Comparison of ENCODE assay signal across 12 mouse cellular contexts in the genomic region with DNA sequence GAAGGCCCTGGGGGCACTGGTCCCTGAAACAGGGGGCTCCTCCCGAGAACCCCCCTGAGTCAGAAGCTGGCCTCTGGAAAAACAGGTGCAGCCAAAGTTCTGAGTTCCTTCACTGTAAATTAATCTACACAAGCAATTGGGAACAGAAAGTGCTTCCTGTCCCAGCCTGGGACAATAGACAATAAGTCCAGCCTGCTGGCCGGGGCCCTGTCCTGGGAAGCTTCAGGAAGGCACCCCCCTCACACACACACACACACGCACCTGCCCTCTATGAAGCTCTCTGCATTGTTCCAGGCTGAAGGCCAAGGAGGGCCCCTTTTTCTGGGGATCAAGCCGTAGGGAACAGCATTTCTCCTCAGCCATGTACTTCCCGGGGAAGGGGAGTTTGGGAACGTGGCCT. TPM values are rescaled to one million over a fixed set of nuclear protein-coding genes. Genes with fewer than 3 reads are reported as not detected.
DNase-seq lines count a peak whose midpoint lies in the region; ATAC-seq and TF ChIP-seq lines count a peak whose summit lies in the region.
"Had no signal": no experiment of that assay in that cellular context is flagged by ENCODE, and none has a peak within 500 bp of the region (broad histone marks: within the 10 kb centered on the region; RNA-seq: fewer than 3 reads in every experiment).

No protein-coding gene starts in this region.

- TF ChIP-seq EP300 in stomach, postnatal 0 days (optimal IDR thresholded peaks at IDR 0.05): no peak

- no peak for TF ChIP-seq CTCF in stomach, postnatal 0 days (IDR thresholded peaks at IDR 0.05; ENCODE audit: low read depth)

- H3K4me1 ChIP-seq in heart, embryonic 12.5 days (replicated peaks): peaks cover 31% of the 10 kb centered on the region
- peaks cover 4% of the 10 kb centered on the region; the same call in 1 of the 2 replicates for H3K4me1 ChIP-seq in stomach, embryonic 16.5 days (ENCODE audit: control insufficient read depth, insufficient read depth, low read length)
- no peaks in the 10 kb centered on the region for H3K4me1 ChIP-seq in stomach, postnatal 0 days (replicated peaks; ENCODE audit: control insufficient read depth, insufficient read depth)
- H3K4me1 ChIP-seq in midbrain, embryonic 11.5 days (ENCODE audit: control insufficient read depth, insufficient read depth, low read length): peaks cover 13% of the 10 kb centered on the region

- H3K4me2 ChIP-seq in heart, embryonic 12.5 days: no peak overlapping the region
- H3K4me2 ChIP-seq in stomach, embryonic 16.5 days (ENCODE audit: low read depth, low read length): no peak overlapping the region
- no peak overlapping the region for H3K4me2 ChIP-seq in stomach, postnatal 0 days (replicated peaks; ENCODE audit: low read depth)
- no peak overlapping the region for H3K4me2 ChIP-seq in midbrain, embryonic 11.5 days
- H3K4me2 ChIP-seq: hindbrain, embryonic 14.5 days; limb, embryonic 12.5 days had no signal

- ATAC-seq in heart, embryonic 12.5 days (ENCODE audit: insufficient number of reproducible peaks, low FRiP score): no peak
- peak; percentile 42; the same call in 1 of the 2 replicates for ATAC-seq in stomach, embryonic 16.5 days (ENCODE audit: insufficient read depth, low FRiP score)
- no peak for ATAC-seq in stomach, postnatal 0 days (ENCODE audit: low FRiP score, low TSS enrichment)
- ATAC-seq in midbrain, embryonic 11.5 days (ENCODE audit: low FRiP score): no peak

- no peak overlapping the region for H3K27ac ChIP-seq in heart, embryonic 12.5 days (ENCODE audit: poor library complexity, severe bottlenecking)
- no peak overlapping the region for H3K27ac ChIP-seq in stomach, embryonic 16.5 days (ENCODE audit: low read length)
- no peak overlapping the region for H3K27ac ChIP-seq in stomach, postnatal 0 days (replicated peaks)
- H3K27ac ChIP-seq in midbrain, embryonic 11.5 days (ENCODE audit: low read depth, low read length): no peak overlapping the region
- H3K27ac ChIP-seq: hindbrain, embryonic 14.5 days; layer of hippocampus, adult 2 months; limb, embryonic 12.5 days had no signal

- WGBS in heart, embryonic 12.5 days: 66% methylated on average over 6 of the region's 6 CpGs
- 64% methylated on average over 6 of the region's 6 CpGs for WGBS in stomach, embryonic 16.5 days
- WGBS in stomach, postnatal 0 days: 61% methylated on average over 6 of the region's 6 CpGs
- WGBS in midbrain, embryonic 11.5 days: 75% methylated on average over 6 of the region's 6 CpGs

- no peaks in the 10 kb centered on the region for H3K36me3 ChIP-seq in heart, embryonic 12.5 days
- H3K36me3 ChIP-seq in stomach, embryonic 16.5 days (ENCODE audit: control insufficient read depth, insufficient read depth, low read length): no peaks in the 10 kb centered on the region
- no peaks in the 10 kb centered on the region for H3K36me3 ChIP-seq in stomach, postnatal 0 days (ENCODE audit: control insufficient read depth, insufficient read depth, low read length)
- no peaks in the 10 kb centered on the region for H3K36me3 ChIP-seq in midbrain, embryonic 11.5 days (ENCODE audit: control insufficient read depth, insufficient read depth, low read length)
- H3K36me3 ChIP-seq: limb, embryonic 12.5 days had no signal

- no peak overlapping the region for H3K4me3 ChIP-seq in heart, embryonic 12.5 days
- no peak overlapping the region for H3K4me3 ChIP-seq in stomach, embryonic 16.5 days (replicated peaks; ENCODE audit: low read length)
- no peak overlapping the region for H3K4me3 ChIP-seq in stomach, postnatal 0 days (ENCODE audit: low read depth, low read length)
- no peak overlapping the region for H3K4me3 ChIP-seq in midbrain, embryonic 11.5 days (ENCODE audit: low read depth, low read length)
- H3K4me3 ChIP-seq: layer of hippocampus, adult 2 months; limb, embryonic 12.5 days had no signal

- H3K9ac ChIP-seq in heart, embryonic 12.5 days: no peak overlapping the region
- H3K9ac ChIP-seq in stomach, embryonic 16.5 days (ENCODE audit: low read length): no peak overlapping the region
- no peak overlapping the region for H3K9ac ChIP-seq in stomach, postnatal 0 days (ENCODE audit: low read length)
- H3K9ac ChIP-seq in midbrain, embryonic 11.5 days (ENCODE audit: low read length): no peak overlapping the region
- H3K9ac ChIP-seq: hindbrain, embryonic 14.5 days; limb, embryonic 12.5 days had no signal

- DNase-seq in heart, adult 18-20 months: peak; percentile 56 to 85
- no peak for DNase-seq in stomach, postnatal 0 days (ENCODE audit: low spot score)
- peak; percentile 45 to 61 for DNase-seq in kidney, postnatal 36 days
- no peak for DNase-seq in testis, postnatal 14 days (ENCODE audit: low spot score)
- no peak for DNase-seq in midbrain, embryonic 11.5 days (ENCODE audit: low spot score, missing footprints)
- DNase-seq in spleen, adult 12 weeks (ENCODE audit: low spot score): no peak
- DNase-seq: cerebellum, postnatal 36 days had no signal

- H3K27me3 ChIP-seq in heart, embryonic 12.5 days (replicated peaks): peaks cover 75% of the 10 kb centered on the region
- H3K27me3 ChIP-seq in stomach, embryonic 16.5 days (ENCODE audit: control insufficient read depth, insufficient read depth, low read length): no peaks in the 10 kb centered on the region
- no peaks in the 10 kb centered on the region for H3K27me3 ChIP-seq in stomach, postnatal 0 days (ENCODE audit: control insufficient read depth, insufficient read depth, low read length)
- no peaks in the 10 kb centered on the region; the same call in 1 of the 2 replicates for H3K27me3 ChIP-seq in midbrain, embryonic 11.5 days (ENCODE audit: control insufficient read depth, insufficient read depth, low read length)

- no peaks in the 10 kb centered on the region; the same call in 1 of the 2 replicates for H3K9me3 ChIP-seq in heart, embryonic 12.5 days (replicated peaks)
- H3K9me3 ChIP-seq in stomach, embryonic 16.5 days (replicated peaks; ENCODE audit: control insufficient read depth, low read length): no peaks in the 10 kb centered on the region
- no peaks in the 10 kb centered on the region for H3K9me3 ChIP-seq in stomach, postnatal 0 days (ENCODE audit: control insufficient read depth, low read length)
- no peaks in the 10 kb centered on the region for H3K9me3 ChIP-seq in midbrain, embryonic 11.5 days (ENCODE audit: control insufficient read depth, low read length)
- H3K9me3 ChIP-seq: limb, embryonic 12.5 days had no signal

RNA-seq across cellular contexts. Expression of a gene that starts 49.6 kb away (rescaled TPM):
- 100 to 1,000 TPM; 104 to 108 TPM for total RNA-seq in heart, adult 18-20 months (2021)
- 225 and 227 TPM in 2 replicates for polyA plus RNA-seq in heart, embryonic 12.5 days (2016; fragmentation: Nextera tagmentation; extraction: Ambion mirVana)
- polyA plus RNA-seq in stomach, embryonic 16.5 days (2015; fragmentation: Nextera tagmentation; extraction: Ambion mirVana): 468 and 478 TPM in 2 replicates
- polyA plus RNA-seq in stomach, postnatal 0 days (2015; fragmentation: Nextera tagmentation; extraction: Ambion mirVana): 265 and 266 TPM in 2 replicates
- 267 and 272 TPM in 2 replicates for polyA plus RNA-seq in midbrain, embryonic 11.5 days (2014; fragmentation: Nextera tagmentation; extraction: Ambion mirVana)

RNA-seq across cellular contexts. Expression of a gene that starts 59.8 kb away (rescaled TPM):
- 10 to 100 TPM; 18.1 to 23.4 TPM for total RNA-seq in heart, adult 18-20 months (2021)
- polyA plus RNA-seq in heart, embryonic 12.5 days (2016; fragmentation: Nextera tagmentation; extraction: Ambion mirVana): 20.8 and 21.3 TPM in 2 replicates
- 5.5 TPM in 2 replicates for polyA plus RNA-seq in stomach, embryonic 16.5 days (2015; fragmentation: Nextera tagmentation; extraction: Ambion mirVana)
- 3.3 and 3.4 TPM in 2 replicates for polyA plus RNA-seq in stomach, postnatal 0 days (2015; fragmentation: Nextera tagmentation; extraction: Ambion mirVana)
- polyA plus RNA-seq in midbrain, embryonic 11.5 days (2014; fragmentation: Nextera tagmentation; extraction: Ambion mirVana): 26.6 and 28.6 TPM in 2 replicates

Comparison
In these comparisons a context has a peak if more than half of its experiments do, and no peak if none do; other contexts are left out.
1. DNase-seq: peak in heart, adult 18-20 months (2 of 2) and kidney, postnatal 36 days (2 of 2); none in stomach, postnatal 0 days (single experiment), testis, postnatal 14 days (single experiment), midbrain, embryonic 11.5 days (single experiment) and spleen, adult 12 weeks (single experiment).